Mouse (Mus musculus) 3T3-L1 (cell line): ENCODE measurements around the gene Gm765.
A peak's percentile ranks its signal among the peaks of the same experiment; 100 is the strongest.

Experiments used
- DNase-seq: peaks from one replicate; pipeline ENCODE4 v3.0.0-alpha.2; 2015; ENCODE audit warnings: low read depth, low spot score

Gm765 gene

GRCm38 (mm10) chr6:98221970-98222369 is 120.6 kb downstream of the Gm765 start:
- DNase-seq: no peak

GRCm38 (mm10) chr6:98212225-98212624 is 130.3 kb downstream of the Gm765 start:
- no peak for DNase-seq

- DNase-seq: no peak
These were observed 132.3 kb downstream of the Gm765 start for GRCm38 (mm10) chr6:98210237-98210636.

- no peak for DNase-seq
These were observed 134.5 kb downstream of the Gm765 start for GRCm38 (mm10) chr6:98208051-98208450.

- DNase-seq: peak; percentile 3
These were observed 143.8 kb downstream of the Gm765 start for GRCm38 (mm10) chr6:98198706-98199105.

GRCm38 (mm10) chr6:98190745-98191442 is 151.7 kb downstream of the Gm765 start:
- no peak for DNase-seq
